Mouse (Mus musculus) cortical plate, adult 2 months (tissue): ENCODE measurements around the gene Etv6.

Experiments used
- CTCF ChIP-seq: fragments of 200-500 bp; IDR thresholded peaks from 2 replicates; pipeline ENCODE4 v1.5.1; 2011; ENCODE audit warnings: mild to moderate bottlenecking, control low read depth, low read length; ENCODE audit not compliant: insufficient read depth; ENCODE audit errors: extremely low read depth
- POLR2A ChIP-seq: fragments of 200-500 bp; IDR thresholded peaks from 2 replicates; pipeline ENCODE4 v1.6.1; 2011; ENCODE audit warnings: mild to moderate bottlenecking, low read length, control low read depth; ENCODE audit not compliant: insufficient read depth; ENCODE audit errors: extremely low read depth

DNA sequence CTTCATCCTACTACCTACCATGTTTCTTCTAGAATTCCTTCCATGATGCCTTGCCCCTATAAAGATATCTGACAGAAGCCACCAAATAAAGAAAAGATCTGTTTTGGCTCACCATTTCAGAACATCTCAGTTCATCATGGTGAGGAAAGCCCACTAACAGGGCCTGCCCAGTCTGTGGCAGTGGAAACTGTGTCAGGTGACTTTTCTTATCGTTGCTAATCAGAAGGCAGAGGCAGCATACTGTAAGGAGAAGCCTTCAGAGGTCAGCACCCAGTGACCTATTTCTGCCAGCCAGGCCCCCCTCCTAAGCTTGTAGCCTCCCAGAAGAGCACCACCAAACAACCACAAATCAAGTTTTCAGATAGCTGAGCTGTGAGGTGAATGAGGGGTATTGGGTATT lies 135.7 kb downstream of the Etv6 start:
- TF ChIP-seq POLR2A, result no peak
- no peak for TF ChIP-seq CTCF
